Mouse (Mus musculus) spleen, adult 2 months (tissue): ENCODE data around the gene Itpkb. TPM values are rescaled to one million over a fixed set of nuclear protein-coding genes. Genes with fewer than 3 reads are reported as not detected.

Source experiments
- DNase-seq, 2 experiments: peaks; one replicate each; pipeline versions ENCODE4 v3.0.0 to v3.0.0-alpha.2; 2012 to 2021; ENCODE audit warnings: low spot score in 2 of 2, low read depth in 1 of 2
- H3K27ac ChIP-seq: fragments of 200-500 bp; 2 replicates; pipeline ENCODE4 v1.5.1; 2012; ENCODE audit warnings: low read length, inconsistent platforms; ENCODE audit not compliant: insufficient read depth
- H3K27me3 ChIP-seq: fragments of 200-500 bp; 2 replicates; pipeline ENCODE4 v1.6.1; 2012; ENCODE audit warnings: mild to moderate bottlenecking, moderate library complexity, low read length, inconsistent platforms; ENCODE audit not compliant: control insufficient read depth, insufficient read depth
- H3K36me3 ChIP-seq: fragments of 200-500 bp; 2 replicates; pipeline ENCODE4 v1.6.1; 2012; ENCODE audit warnings: mild to moderate bottlenecking, low read length, inconsistent platforms; ENCODE audit not compliant: control insufficient read depth, insufficient read depth
- H3K4me1 ChIP-seq: fragments of 200-500 bp; 2 replicates; pipeline ENCODE4 v1.6.1; 2011; ENCODE audit warnings: inconsistent platforms; ENCODE audit not compliant: control insufficient read depth, insufficient read depth, insufficient read length
- H3K4me3 ChIP-seq: fragments of 200-500 bp; 2 replicates; pipeline ENCODE4 v1.5.1; 2011; ENCODE audit warnings: mild to moderate bottlenecking, inconsistent platforms; ENCODE audit not compliant: insufficient read depth, insufficient read length; ENCODE audit errors: extremely low read depth
- CTCF ChIP-seq: fragments of 200-500 bp; IDR thresholded peaks from 2 replicates; pipeline ENCODE4 v1.5.1; 2011; ENCODE audit warnings: mild to moderate bottlenecking, inconsistent platforms; ENCODE audit not compliant: insufficient read depth, insufficient read length, insufficient replicate concordance; ENCODE audit errors: extremely low read depth
- POLR2A ChIP-seq: fragments of 200-500 bp; IDR thresholded peaks from 2 replicates; pipeline ENCODE4 v1.6.1; 2011; ENCODE audit warnings: low read depth, low read length, inconsistent platforms
- WGBS: fragments of 180-500 bp; shearing (Covaris S2); methylation state at CpG from one replicate; pipeline ENCODE4 v1.1.7; 2018; 5-methylcytosine and 5-hydroxymethylcytosine counted together
- polyA plus RNA-seq: library from polyadenylated mRNA; depleted of rRNA; stranded (reverse); fragments of >200 nt; gene quantifications from 2 replicates; pipeline ENCODE4 v1.2.3, GENCODE M21; 2012; rRNA removed

Gene Itpkb
- polyA plus RNA-seq, 1 experiment: 24.7 TPM

- DNase-seq: no peak
- Histone ChIP-seq H3K36me3 (no peaks in the 10 kb centered on the region), H3K4me3 (no peak overlapping the region), H3K27ac (no peak overlapping the region), H3K4me1 (no peaks in the 10 kb centered on the region), H3K27me3 (no peaks in the 10 kb centered on the region)
- 77% methylated on average over 5 of the region's 5 CpGs for WGBS
- TF ChIP-seq POLR2A (no peak), CTCF (no peak)
Measured at GRCm38 (mm10) chr1:180465620-180466019, 135.3 kb downstream of the Itpkb start.

- Histone ChIP-seq H3K36me3 (no peaks in the 10 kb centered on the region), H3K27ac (no peak overlapping the region), H3K4me3 (no peak overlapping the region), H3K27me3 (no peaks in the 10 kb centered on the region), H3K4me1 (no peaks in the 10 kb centered on the region)
- DNase-seq: no peak
- 90% methylated on average over 4 of the region's 4 CpGs for WGBS
- TF ChIP-seq POLR2A (no peak), CTCF (no peak)
Measured at GRCm38 (mm10) chr1:180468004-180468403, 137.7 kb downstream of the Itpkb start.

GRCm38 (mm10) chr1:180473566-180473965 is 143.3 kb downstream of the Itpkb start:
- no peak for DNase-seq
- no peaks in the 10 kb centered on the region for H3K36me3 ChIP-seq
- no peak overlapping the region for H3K4me3 ChIP-seq
- no peaks in the 10 kb centered on the region for H3K4me1 ChIP-seq
- no peak overlapping the region for H3K27ac ChIP-seq
- H3K27me3 ChIP-seq: no peaks in the 10 kb centered on the region
- no peak for TF ChIP-seq POLR2A
- TF ChIP-seq CTCF: no peak

Other genes starting within 250 kb of the Itpkb start
- 24.0 and 27.5 TPM in 2 replicates for gene Coq8a, start 130.9 kb upstream of the Itpkb start, polyA plus RNA-seq
- 93.6 and 101 TPM in 2 replicates for gene Psen2, start 67.0 kb upstream of the Itpkb start, polyA plus RNA-seq
- gene Stum, start 153.0 kb downstream of the Itpkb start, polyA plus RNA-seq: 4.5 and 10.9 TPM in 2 replicates
- 42.7 and 44.5 TPM in 2 replicates for gene Parp1, start 238.4 kb downstream of the Itpkb start, polyA plus RNA-seq